Mouse (Mus musculus): ENCODE measurements around the gene Fgfr1op2. TPM values are rescaled to one million over a fixed set of nuclear protein-coding genes. Genes with fewer than 3 reads are reported as not detected.

The Fgfr1op2 gene
- polyA plus RNA-seq (2017; shearing (Covaris generic)), result 217 TPM

GRCm38 (mm10) chr6:146576903-146577302 lies at the start of gene Fgfr1op2:
Gene Fgfr1op2 (plus strand): TSS chr6:146577203.

GRCm38 (mm10) chr6:146577310-146578109 lies 507 bp downstream of the Fgfr1op2 start, which contains the start of gene Ints13:
Gene Ints13 (minus strand): TSS chr6:146577835.

GRCm38 (mm10) chr6:146642276-146643183 lies 65.5 kb downstream of the Fgfr1op2 start, which contains the start of the genes Med21 and Tm7sf3:
Gene Med21 (plus strand): TSS chr6:146642547.
Gene Tm7sf3 (minus strand): TSS chr6:146642824.

Other genes with a start within 250 kb of the Fgfr1op2 start
- gene Itpr2, start 75.0 kb upstream of the Fgfr1op2 start, polyA plus RNA-seq (2017; shearing (Covaris generic)), result 286 TPM
- 116 TPM for gene Ints13, start 632 bp downstream of the Fgfr1op2 start, polyA plus RNA-seq (2017; shearing (Covaris generic))
- 82.1 TPM for gene Med21, start 65.3 kb downstream of the Fgfr1op2 start, polyA plus RNA-seq (2017; shearing (Covaris generic))
- 3.5 TPM for gene Tm7sf3, start 65.6 kb downstream of the Fgfr1op2 start, polyA plus RNA-seq (2017; shearing (Covaris generic))
- gene Stk38l, start 147.8 kb downstream of the Fgfr1op2 start, polyA plus RNA-seq (2017; shearing (Covaris generic)), result 10.6 TPM
- 0.17 TPM for gene Arntl2, start 218.9 kb downstream of the Fgfr1op2 start, polyA plus RNA-seq (2017; shearing (Covaris generic))